Mouse (Mus musculus) forebrain, embryonic 14.5 days (tissue): ENCODE measurements around the gene Akap4. TPM values are rescaled to one million over a fixed set of nuclear protein-coding genes. Genes with fewer than 3 reads are reported as not detected.

ENCODE experiments used
- ATAC-seq: fragments of 200-750 bp; cut with Nextera tagmentation; 2 replicates; pipeline ENCODE4 v1.8.0; 2017; ENCODE audit warnings: mild to moderate bottlenecking, moderate library complexity
- DNase-seq: peaks from one replicate; pipeline ENCODE4 v3.0.0-alpha.2; 2015; ENCODE audit warnings: low spot score
- H3K27ac ChIP-seq: fragments of 300-500 bp; sonication (generic); 2 replicates; pipeline ENCODE4 v1.5.1; 2014; ENCODE audit warnings: low read depth, mild to moderate bottlenecking, control low read depth, low read length, moderate library complexity
- H3K27me3 ChIP-seq: fragments of 300-500 bp; sonication (generic); replicated peaks from 2 replicates; pipeline ENCODE4 v1.6.1; 2014; ENCODE audit warnings: low read length, control low read depth, mixed read lengths; ENCODE audit not compliant: control insufficient read depth, insufficient read depth
- H3K36me3 ChIP-seq: fragments of 300-500 bp; sonication (generic); 2 replicates; pipeline ENCODE4 v1.6.1; 2014; ENCODE audit warnings: low read length, control low read depth; ENCODE audit not compliant: control insufficient read depth, insufficient read depth
- H3K4me1 ChIP-seq: fragments of 300-500 bp; sonication (generic); 2 replicates; pipeline ENCODE4 v1.6.1; 2014; ENCODE audit warnings: antibody characterized with exemption, low read length, control low read depth; ENCODE audit not compliant: control insufficient read depth, insufficient read depth
- H3K4me2 ChIP-seq: fragments of 300-500 bp; sonication (generic); 2 replicates; pipeline ENCODE4 v1.6.1; 2014; ENCODE audit warnings: mild to moderate bottlenecking, control low read depth, low read length
- H3K4me3 ChIP-seq: fragments of 300-500 bp; sonication (generic); 2 replicates; pipeline ENCODE4 v1.5.1; 2014; ENCODE audit warnings: low read depth, low read length, control low read depth
- H3K9ac ChIP-seq: fragments of 300-500 bp; sonication (generic); 2 replicates; pipeline ENCODE4 v1.6.1; 2014; ENCODE audit warnings: mild to moderate bottlenecking, low read length, control low read depth, moderate library complexity
- H3K9me3 ChIP-seq: fragments of 300-500 bp; sonication (generic); replicated peaks from 2 replicates; pipeline ENCODE4 v1.6.1; 2016; ENCODE audit warnings: low read length, control low read depth, mixed read lengths; ENCODE audit not compliant: control insufficient read depth
- WGBS: fragments of 180-500 bp; shearing (Covaris S2); extraction: QIAGEN DNeasy Blood & Tissue Kit; methylation state at CpG from one replicate; pipeline ENCODE4 v1.1.7; 2014; 5-methylcytosine and 5-hydroxymethylcytosine counted together
- polyA plus RNA-seq: library from polyadenylated mRNA; unstranded; fragments of >200 nt; fragmentation: Nextera tagmentation; extraction: Ambion mirVana; gene quantifications from 2 replicates; pipeline ENCODE4 v1.2.1, GENCODE M21; 2014

Gene Akap4
- not detected in 2 replicates for polyA plus RNA-seq

DNA sequence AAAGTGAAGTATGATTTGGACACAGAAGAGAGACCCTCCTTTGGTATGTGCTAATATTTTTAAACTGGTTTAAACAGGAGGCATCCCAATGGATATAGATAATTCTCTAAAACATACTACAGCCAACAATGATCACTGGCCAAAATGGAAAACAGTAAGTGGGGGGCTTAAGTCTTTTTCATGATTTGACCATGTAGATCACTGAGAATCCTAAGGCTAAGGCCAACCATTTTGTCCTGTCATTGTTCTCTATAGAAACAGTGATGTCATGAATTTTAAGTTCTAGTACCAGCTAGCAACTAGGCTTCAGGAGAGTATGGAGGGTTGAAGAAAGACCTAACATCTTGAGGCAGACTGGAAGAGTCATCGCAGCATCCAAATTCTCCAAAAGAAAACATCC lies at the start of gene Akap4:
TSS of gene Akap4 (plus strand) at position 301 of the 400 bp plus-strand sequence.
- H3K36me3 ChIP-seq, result no peaks in the 10 kb centered on the region
- no peak for DNase-seq
- no peaks in the 10 kb centered on the region for H3K9me3 ChIP-seq
- no peaks in the 10 kb centered on the region for H3K4me1 ChIP-seq
- no peak within 1 kb of the TSS for H3K9ac ChIP-seq
- H3K4me2 ChIP-seq, result no peak within 1 kb of the TSS
- ATAC-seq, result no peak
- H3K27me3 ChIP-seq, result no peaks in the 10 kb centered on the region
- no peak within 1 kb of the TSS for H3K4me3 ChIP-seq
- 90% methylated on average over 1 of the region's 1 CpGs for WGBS
- H3K27ac ChIP-seq, result no peak within 1 kb of the TSS

- Histone ChIP-seq H3K36me3 (no peaks in the 10 kb centered on the region), H3K9ac (no peak within 1 kb of the TSS), H3K9me3 (no peaks in the 10 kb centered on the region), H3K4me2 (no peak within 1 kb of the TSS), H3K4me1 (no peaks in the 10 kb centered on the region), H3K4me3 (no peak within 1 kb of the TSS), H3K27me3 (no peaks in the 10 kb centered on the region), H3K27ac (no peak within 1 kb of the TSS)
- WGBS, result 95% methylated on average over 19 of the region's 19 CpGs
- ATAC-seq (no peak), DNase-seq (no peak)
Measured at GRCm38 (mm10) chrX:7041519-7041918, 25.8 kb upstream of the Akap4 start, which contains the start of gene Ccnb3. Ccnb3 (minus strand) TSS chrX:7041619.

DNA sequence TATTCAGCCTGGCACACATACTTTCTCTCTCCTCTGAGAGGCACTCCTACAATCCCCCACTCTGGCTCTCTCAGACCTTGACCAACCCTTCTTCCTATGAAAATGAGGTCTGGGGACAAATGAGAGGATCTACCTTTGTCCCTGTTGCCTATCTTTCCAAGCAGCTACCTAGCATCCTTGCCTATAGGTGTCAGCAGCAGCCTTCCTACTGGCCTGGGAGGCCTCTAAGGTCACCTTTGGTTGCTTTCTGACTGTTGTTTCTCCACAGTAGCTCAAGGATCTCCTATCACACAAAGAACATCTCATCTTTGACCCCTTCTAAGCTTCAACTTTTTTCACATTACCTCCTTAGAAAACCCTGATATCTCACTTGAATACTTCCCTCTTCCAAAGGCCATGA lies 10.3 kb upstream of the Akap4 start:
- Histone ChIP-seq H3K36me3 (no peaks in the 10 kb centered on the region), H3K4me1 (no peaks in the 10 kb centered on the region), H3K4me2 (no peak overlapping the region), H3K4me3 (no peak overlapping the region), H3K9ac (no peak overlapping the region), H3K27me3 (no peaks in the 10 kb centered on the region), H3K27ac (no peak overlapping the region), H3K9me3 (no peaks in the 10 kb centered on the region)
- no peak for DNase-seq
- no peak for ATAC-seq

GRCm38 (mm10) chrX:7057634-7058033 lies 9.7 kb upstream of the Akap4 start:
- no peaks in the 10 kb centered on the region for H3K9me3 ChIP-seq
- no peak overlapping the region for H3K27ac ChIP-seq
- no peak overlapping the region for H3K4me3 ChIP-seq
- no peaks in the 10 kb centered on the region for H3K4me1 ChIP-seq
- no peak overlapping the region for H3K4me2 ChIP-seq
- H3K9ac ChIP-seq, result no peak overlapping the region
- ATAC-seq (no peak), DNase-seq (no peak)
- no peaks in the 10 kb centered on the region for H3K36me3 ChIP-seq
- H3K27me3 ChIP-seq, result no peaks in the 10 kb centered on the region
- WGBS, result 84% methylated on average over 2 of the region's 2 CpGs

- DNase-seq (no peak), ATAC-seq (no peak)
- H3K4me1 ChIP-seq, result no peaks in the 10 kb centered on the region
- no peaks in the 10 kb centered on the region for H3K9me3 ChIP-seq
- no peaks in the 10 kb centered on the region for H3K27me3 ChIP-seq
- H3K36me3 ChIP-seq, result no peaks in the 10 kb centered on the region
- H3K4me3 ChIP-seq, result no peak overlapping the region
- no peak overlapping the region for H3K4me2 ChIP-seq
- H3K9ac ChIP-seq, result no peak overlapping the region
- no peak overlapping the region for H3K27ac ChIP-seq
Measured at GRCm38 (mm10) chrX:7064109-7064508, 3.2 kb upstream of the Akap4 start.

- Histone ChIP-seq H3K4me1 (no peaks in the 10 kb centered on the region), H3K27me3 (no peaks in the 10 kb centered on the region), H3K4me2 (no peak overlapping the region), H3K36me3 (no peaks in the 10 kb centered on the region), H3K4me3 (no peak overlapping the region), H3K9ac (no peak overlapping the region), H3K9me3 (no peaks in the 10 kb centered on the region), H3K27ac (no peak overlapping the region)
- 75% methylated on average over 2 of the region's 2 CpGs for WGBS
- DNase-seq (no peak), ATAC-seq (no peak)
Measured at GRCm38 (mm10) chrX:7068002-7068401, 683 bp downstream of the Akap4 start.

DNA sequence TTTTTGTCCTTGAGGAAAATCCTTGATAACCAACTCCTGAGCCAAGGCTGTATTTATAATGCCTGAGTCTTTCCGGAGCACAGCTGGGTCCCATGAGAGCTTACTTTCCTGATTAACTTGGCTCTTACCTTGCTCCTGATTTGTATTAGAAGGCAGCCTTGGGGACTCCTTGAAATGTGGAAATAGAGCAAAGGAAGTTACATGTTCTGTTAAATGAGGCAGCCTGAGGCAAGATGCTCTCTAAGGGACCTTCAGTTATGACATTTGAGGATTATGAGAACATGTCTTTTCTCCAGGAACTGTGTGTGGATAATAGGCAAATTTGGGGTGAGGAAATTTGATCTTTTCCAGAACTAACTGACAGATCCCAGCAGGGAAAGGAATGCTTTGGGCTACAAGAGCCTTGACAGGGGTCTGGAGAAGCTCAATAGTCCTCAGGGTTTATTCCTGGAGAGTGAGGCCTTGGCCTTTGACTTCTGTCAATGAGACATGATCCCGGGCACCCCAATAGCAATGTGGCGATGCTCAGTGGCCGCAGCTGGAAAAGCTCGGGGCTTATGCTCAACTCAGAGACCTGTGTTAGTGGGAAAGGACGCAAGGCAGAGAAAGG lies 12.6 kb downstream of the Akap4 start:
- DNase-seq (no peak), ATAC-seq (no peak)
- Histone ChIP-seq H3K9ac (no peak overlapping the region), H3K4me2 (no peak overlapping the region), H3K9me3 (no peaks in the 10 kb centered on the region), H3K27me3 (no peaks in the 10 kb centered on the region), H3K27ac (no peak overlapping the region), H3K4me3 (no peak overlapping the region), H3K4me1 (no peaks in the 10 kb centered on the region), H3K36me3 (no peaks in the 10 kb centered on the region)
- WGBS, result 88% methylated on average over 6 of the region's 6 CpGs

DNA sequence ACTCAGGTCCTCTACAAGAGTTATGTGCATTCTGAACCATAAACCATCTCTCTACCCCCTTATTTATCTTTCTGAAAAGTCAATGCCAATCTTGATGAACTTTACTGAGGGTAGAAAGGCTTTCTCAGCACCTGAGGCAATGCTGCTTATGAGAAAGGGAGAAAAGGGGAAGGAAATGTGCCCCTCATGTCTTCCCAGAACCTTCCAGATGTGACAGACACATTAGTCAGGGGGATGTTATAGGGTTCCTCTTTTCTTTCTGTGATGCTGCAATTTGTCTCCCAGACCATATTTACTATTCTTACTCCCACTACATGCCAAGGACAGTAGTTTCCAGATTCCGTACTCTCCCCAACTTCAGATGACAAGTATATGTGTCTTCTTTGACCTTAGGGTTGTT lies 18.6 kb downstream of the Akap4 start:
- Histone ChIP-seq H3K4me2 (no peak overlapping the region), H3K9me3 (no peaks in the 10 kb centered on the region), H3K36me3 (no peaks in the 10 kb centered on the region), H3K9ac (no peak overlapping the region), H3K4me1 (no peaks in the 10 kb centered on the region), H3K27ac (no peak overlapping the region), H3K27me3 (no peaks in the 10 kb centered on the region), H3K4me3 (no peak overlapping the region)
- ATAC-seq (no peak), DNase-seq (no peak)
- WGBS, result 78% methylated on average over 1 of the region's 1 CpGs

DNA sequence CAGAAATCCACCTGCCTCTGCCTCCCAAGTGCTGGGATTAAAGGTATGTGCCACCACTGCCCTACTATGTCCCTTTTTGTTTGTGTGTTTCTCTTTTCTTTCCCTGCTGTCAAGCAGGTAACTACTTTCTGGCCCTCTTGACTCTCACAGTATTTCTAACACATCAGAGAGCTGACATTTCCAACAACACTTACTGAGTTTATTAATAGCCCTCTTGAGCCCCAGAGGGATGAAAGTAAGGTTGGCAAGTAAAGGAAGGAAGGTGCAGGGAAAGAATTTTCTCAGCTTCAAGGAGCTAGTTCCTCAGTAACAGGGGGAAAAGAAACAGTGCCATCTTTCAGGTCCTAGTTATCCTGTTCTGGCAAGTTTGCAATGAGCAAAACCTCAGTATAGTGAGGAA lies 23.0 kb downstream of the Akap4 start:
- no peaks in the 10 kb centered on the region for H3K9me3 ChIP-seq
- no peak overlapping the region for H3K9ac ChIP-seq
- H3K4me2 ChIP-seq, result no peak overlapping the region
- no peak for ATAC-seq
- no peak for DNase-seq
- no peaks in the 10 kb centered on the region for H3K36me3 ChIP-seq
- H3K4me3 ChIP-seq, result no peak overlapping the region
- H3K4me1 ChIP-seq, result no peaks in the 10 kb centered on the region
- H3K27me3 ChIP-seq, result no peaks in the 10 kb centered on the region
- H3K27ac ChIP-seq, result no peak overlapping the region
